Mouse (Mus musculus) large intestine, adult 2 months (tissue): Measurements from ENCODE around the gene Cdcp2. TPM values are rescaled to one million over a fixed set of nuclear protein-coding genes. Genes with fewer than 3 reads are reported as not detected.
A peak's percentile ranks its signal among the peaks of the same experiment; 100 is the strongest.

Experiments
- DNase-seq: peaks from one replicate; pipeline ENCODE4 v3.0.0-alpha.2; 2012; ENCODE audit warnings: low read depth, low spot score
- WGBS: fragments of 180-500 bp; shearing (Covaris S2); methylation state at CpG from one replicate; pipeline ENCODE4 v1.1.7; 2018; 5-methylcytosine and 5-hydroxymethylcytosine counted together
- polyA plus RNA-seq: library from polyadenylated mRNA; depleted of rRNA; stranded (reverse); fragments of >200 nt; gene quantifications from 2 replicates; pipeline ENCODE4 v1.2.3, GENCODE M21; 2012; rRNA removed

Cdcp2 gene
- polyA plus RNA-seq = not detected in 2 replicates

DNA sequence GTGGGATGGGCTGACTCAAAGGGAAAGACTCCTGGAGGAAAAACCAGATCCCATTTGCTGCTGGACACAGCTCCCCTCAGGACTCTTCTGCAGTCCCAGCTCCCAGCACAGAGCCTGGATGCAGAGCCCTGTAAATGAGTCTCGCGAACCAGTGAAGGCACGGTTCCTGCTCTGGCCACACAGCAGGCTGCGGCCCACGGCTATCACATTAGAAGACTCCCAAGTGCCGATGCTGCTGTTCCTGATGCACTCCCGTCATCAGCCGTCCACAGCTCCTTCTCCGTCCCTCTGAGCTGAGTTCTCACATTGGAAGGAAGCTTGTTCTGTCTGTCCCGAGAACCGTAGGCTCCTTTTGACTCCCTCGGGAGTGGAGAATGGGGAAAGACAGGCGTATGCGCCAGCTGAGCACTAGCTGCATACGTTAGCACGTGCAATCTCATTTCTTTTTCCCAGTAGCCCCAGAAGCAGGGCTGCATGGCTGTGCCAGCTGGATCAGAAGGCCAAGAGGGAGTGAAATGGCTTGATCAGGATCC, at the start of gene Cdcp2:
Gene Cdcp2 (plus strand): TSS at position 51 of the 533 bp plus-strand sequence.
- no peak for DNase-seq
- 87% methylated on average over 16 of the region's 16 CpGs for WGBS

DNA sequence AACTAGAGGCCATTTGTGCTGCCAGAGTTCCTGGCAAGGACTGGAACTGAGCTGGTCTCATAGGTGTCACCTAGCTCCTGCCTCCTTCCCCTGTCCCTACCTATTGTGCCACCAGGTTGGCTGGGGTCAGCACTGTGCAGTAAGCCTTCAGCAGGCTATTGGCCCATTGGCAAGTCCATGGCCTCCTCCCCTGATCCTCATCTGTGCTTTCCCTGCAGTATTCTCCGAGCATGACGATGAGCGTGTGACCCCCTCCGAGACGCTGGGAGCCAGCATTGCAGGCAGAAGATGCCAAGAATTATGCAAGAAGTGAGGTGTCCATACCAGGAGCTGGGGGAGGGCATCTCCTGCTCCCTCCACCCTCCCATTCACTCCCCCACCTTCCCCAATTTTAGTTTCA, 48.9 kb upstream of the Cdcp2 start:
- DNase-seq = no peak
- 79% methylated on average over 5 of the region's 5 CpGs for WGBS

DNA sequence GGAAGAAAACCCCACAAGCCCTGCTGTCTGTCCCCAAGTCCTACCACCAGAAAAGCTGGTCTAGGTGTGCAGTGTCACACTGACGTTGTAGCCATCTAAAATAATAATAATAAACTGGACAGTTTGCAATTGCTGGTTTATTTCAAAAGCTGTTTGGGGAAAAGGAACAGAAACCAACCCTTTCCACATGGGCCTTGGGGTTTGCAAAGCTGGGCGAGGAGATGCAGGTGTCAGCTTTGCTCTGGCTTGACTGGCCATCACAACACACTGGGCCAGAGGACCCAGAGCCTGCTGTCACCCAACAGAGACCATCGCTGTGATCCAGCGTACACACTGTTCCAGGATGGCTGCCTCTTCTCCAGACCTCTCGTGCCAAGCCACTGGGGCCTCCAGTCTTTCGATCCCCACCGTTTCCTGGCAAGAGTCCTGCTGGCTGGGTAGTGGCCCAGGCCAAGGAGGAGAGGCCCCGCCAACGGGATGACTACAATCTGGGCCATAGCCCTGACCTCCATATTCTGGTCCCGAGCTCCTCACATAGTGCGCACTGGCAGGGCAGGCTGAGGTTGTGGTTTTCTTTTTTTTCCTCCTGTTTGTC, 48.0 kb upstream of the Cdcp2 start:
- 79% methylated on average over 11 of the region's 11 CpGs for WGBS

DNA sequence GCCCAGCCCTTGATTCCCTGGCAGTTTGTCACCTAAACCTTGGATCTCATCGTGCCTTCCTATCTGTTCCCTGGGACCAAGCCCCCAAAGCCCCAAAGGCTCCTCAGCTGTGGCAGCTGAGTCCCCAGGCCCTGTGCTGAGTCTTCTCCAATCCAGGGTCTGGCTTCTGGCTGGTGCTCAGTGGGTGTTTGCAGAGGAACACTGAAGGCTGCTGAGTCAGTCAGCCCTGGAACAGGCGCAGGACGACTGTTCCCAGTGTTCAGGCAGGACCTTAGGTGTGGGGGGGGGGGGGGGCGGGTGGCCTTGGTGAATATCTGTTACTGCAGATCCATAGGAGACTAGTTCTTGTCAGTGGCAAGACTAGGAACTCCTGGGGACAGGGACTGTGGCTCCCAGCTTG, 44.8 kb upstream of the Cdcp2 start:
- WGBS = 53% methylated on average over 4 of the region's 4 CpGs

More for the DNA sequence above, 48.0 kb upstream of the Cdcp2 start:
- DNase-seq = no peak

DNA sequence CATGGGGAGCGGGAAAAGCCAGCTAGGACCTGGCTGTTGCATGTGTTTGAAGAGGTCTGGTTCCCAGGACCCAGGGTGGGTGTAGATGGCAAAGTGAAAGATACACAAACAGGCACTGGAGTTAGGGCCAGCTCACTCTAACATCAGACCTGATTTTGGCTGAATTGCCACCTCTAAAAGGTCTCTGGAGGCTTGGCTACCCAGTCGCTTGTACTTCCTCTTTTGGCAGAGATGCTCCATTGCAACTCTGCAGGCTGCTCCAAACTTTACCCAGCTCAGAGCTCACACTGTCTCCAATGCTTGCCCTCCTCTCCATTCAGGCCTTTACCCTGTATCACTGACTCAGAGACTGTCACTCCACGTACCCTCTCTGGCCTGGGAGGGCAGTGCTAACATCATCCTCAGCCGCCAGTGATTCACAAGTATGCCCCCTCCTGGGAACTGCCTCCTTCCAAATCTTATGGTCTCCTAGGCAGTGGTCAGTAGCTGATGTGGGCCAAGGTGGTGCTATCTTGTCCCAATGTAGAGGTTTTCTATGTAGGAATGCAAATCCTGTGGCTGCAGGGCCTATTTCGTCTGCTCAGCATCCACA, 43.6 kb upstream of the Cdcp2 start:
- WGBS = 59% methylated on average over 5 of the region's 5 CpGs
- DNase-seq = no peak

More for the DNA sequence above, 44.8 kb upstream of the Cdcp2 start:
- DNase-seq = no peak

DNA sequence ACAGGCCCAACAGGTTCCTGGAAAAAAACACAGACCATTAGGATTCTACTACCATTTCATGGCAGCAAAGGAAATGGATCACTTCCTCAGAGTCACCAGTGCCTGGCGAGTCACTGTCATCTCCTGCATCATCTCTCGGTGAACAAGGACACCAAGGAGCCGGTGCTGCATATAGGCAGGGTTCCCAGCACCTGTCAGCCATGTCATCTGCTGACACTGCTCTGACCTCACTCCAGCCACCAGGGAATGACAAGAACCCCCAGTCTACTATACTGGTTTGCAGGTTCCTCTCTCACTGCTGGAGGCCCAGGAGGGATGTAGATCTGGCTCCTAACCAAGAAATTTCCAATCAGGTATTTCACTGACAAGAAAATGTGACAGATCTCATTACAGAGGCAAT, 40.6 kb upstream of the Cdcp2 start:
- no peak for DNase-seq
- 78% methylated on average over 3 of the region's 3 CpGs for WGBS

DNA sequence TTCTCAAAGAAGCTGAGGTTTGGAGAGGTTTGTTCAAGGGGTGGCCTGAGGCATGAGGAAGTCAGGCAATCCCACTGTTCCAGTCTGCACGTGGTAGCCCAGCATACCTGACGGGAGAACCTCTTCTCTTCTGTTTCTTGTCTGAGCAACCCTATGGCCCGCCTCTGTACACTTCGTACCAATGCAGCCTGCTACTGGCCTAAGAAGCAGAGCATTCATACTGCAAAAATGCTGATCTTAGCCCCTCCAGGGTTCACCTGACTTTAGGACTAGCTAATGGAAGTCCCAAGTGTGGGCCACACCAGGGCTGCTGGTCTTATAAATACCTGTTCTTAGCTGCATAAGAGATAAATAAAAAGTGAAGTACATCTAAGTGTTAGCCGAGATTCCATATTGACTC, 38.3 kb upstream of the Cdcp2 start:
- DNase-seq = no peak
- WGBS = 77% methylated on average over 5 of the region's 5 CpGs

DNA sequence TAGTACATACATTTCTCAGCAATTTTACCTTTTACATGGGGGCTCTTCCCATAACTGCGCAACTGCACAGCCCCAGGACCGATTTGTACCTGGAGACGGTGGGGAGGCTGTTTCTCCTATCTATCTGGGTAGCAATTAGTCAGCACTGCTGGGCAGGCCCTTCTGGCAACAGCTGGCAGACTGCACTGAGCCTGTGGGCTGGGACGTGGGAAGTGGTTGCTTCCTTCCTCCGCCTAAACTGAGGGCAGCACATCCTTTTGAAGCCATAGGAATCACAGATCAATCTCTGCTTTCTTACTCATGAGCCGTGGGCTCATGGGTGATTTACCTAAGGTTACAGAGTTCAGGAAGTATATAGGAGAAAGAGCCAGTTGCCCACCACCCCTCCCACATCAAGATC, 37.9 kb upstream of the Cdcp2 start:
- 79% methylated on average over 6 of the region's 6 CpGs for WGBS

DNA sequence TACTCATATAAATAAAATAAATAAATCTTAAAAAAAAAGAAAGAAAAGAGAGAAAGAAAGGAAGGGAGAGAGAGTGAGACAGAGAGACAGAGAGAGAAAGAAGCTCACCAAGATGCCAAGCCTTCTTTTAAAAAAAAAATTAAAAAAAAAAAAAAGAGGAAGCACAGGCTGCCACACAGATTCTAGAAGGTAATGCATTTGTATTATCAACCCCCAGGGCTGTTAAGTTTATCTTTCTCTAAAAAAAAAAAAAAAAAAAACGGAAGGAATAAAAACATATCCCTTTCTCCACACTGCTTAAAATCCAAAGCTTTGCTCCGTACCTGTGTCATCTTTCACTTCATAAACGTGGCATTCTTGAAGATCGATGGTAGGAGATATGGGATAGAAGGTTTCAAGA, 35.1 kb upstream of the Cdcp2 start:
- WGBS = 91% methylated on average over 4 of the region's 4 CpGs

More for the DNA sequence above, 37.9 kb upstream of the Cdcp2 start:
- DNase-seq = no peak

DNA sequence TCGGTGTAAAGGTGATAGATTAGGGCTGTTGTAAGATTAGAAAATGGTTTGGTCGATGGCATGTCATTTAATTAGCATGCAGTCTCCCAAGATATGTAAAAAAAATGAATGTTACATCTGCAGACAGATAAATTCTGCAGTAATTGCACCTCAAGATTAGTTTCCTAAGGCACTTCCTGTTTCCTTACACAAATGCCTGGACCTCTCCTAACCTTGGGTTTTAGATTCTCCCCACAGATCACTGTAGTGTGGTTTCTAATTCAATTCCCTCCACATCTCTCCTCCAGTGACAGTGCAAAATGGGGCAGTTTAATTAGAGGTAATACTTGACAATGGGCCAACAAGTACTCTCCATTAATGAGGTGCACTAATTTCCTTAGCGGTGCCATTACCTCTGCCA, 33.5 kb upstream of the Cdcp2 start:
- WGBS = 85% methylated on average over 3 of the region's 3 CpGs
- DNase-seq = no peak

More for the DNA sequence above, 35.1 kb upstream of the Cdcp2 start:
- DNase-seq = no peak

DNA sequence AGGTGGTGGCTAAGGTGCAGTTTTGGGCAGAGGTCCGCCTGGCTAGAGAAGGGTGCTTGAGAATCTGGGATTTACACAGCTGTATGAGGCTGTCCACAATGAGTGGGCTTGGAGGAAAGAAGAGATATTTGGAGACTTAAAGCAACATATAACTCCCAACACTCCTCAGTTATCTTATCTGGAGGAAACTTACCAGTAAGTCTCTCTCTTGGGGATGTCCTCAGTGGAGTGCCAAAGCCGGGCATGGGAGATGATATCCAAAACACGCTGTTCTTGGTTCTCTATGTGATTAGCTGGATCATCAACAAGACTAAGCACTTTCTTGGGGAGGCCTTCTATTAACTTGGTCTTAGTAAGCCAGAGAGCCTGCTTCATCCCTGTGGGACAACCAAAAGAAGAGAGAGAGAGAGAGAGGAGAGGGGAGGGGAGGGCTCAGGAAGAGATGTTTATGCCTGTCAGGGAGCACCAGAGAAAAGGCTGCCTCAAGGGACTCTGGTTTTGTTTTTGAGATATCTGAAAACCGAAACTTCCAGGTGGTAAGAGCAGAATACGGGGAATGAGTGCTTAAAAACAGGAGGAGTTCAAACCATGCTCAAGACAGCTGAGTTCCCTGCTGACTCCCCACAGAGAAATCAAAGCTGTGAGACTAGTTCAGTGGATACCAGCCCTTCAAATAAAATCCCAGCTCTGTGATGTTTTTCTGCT, 32.1 kb upstream of the Cdcp2 start:
- WGBS = 89% methylated on average over 5 of the region's 5 CpGs
- no peak for DNase-seq

DNA sequence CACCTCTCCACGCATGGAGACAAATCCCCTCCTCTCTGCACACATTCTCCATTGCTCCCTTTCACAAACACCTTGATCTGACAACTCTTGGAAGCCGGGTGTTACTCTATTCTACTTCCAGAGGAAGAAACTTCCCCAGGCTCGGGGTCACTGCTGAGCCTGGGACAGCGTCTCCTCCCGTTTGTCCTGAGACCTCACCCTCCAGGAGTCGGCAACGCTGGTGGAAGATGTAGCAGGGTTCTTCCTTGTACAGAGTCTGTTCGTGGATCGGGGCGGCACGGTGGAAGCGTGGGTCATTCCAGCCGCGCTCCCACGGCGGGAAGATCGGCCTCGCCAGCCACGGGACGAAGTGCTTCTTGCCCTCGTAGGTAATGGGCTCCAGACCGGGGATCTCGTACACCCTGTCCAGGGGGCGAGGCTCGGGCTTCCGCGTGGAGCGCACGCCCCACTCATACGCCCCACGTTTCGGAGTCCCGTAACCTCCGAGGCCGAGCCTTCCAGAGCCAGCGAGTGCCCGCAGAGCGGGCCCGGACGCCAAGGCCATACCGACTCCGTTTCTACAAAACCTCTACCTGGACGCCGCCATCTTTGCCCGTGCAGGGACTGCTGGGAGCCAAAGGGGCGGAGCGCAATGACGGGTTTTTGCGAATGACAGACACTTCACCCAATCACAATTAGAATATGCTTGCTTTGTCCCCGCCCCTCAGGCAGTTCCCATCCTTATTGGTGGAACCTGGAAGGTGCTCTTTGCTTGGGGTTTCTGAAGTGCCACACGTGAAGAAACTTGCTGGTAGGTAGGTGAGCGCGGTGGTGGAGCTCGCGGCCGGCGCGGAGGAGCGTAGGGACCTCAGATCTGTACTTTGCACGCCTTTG, 30.2 kb upstream of the Cdcp2 start, which contains the start of the genes Mrpl37 and Cyb5rl:
Gene Mrpl37 (minus strand): TSS at position 617 of the 873 bp plus-strand sequence.
Gene Cyb5rl (plus strand): TSS at position 737 of the 873 bp plus-strand sequence.
- under 1% methylated on average over 60 of the region's 60 CpGs for WGBS
- DNase-seq = peak; percentile 95

DNA sequence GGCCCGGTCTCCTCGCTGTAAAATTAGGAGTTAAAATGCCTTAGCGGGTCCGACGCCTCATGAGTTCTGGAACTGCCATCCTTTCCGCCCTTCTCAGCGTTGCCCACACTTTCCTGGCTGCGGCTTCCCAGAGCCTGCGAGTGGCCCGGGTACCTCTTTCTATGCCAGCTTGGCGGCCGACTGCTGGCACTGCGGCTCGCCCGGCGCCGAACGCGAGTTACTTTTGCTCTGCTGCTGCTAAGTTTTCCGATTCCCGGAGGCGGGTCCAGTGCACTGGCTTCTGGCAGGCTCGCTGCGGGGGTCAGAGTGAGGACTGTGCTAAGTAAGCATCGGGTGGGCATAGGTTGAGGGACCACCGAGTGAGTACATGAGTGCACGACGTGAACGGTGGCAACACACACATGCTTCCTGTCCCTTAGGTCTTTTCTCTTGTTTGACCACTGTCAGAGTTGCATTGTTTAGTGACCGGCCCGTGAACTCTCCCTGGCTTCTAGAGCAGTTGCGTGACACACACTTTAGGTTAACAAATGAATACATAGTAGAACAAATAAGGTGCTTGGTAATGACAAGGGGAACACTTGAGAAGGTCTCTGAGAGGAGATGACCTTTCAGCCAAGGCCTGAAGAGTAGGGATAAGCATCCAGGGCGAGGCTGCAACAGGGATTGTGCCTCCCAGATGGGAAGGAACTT, 29.4 kb upstream of the Cdcp2 start:
- WGBS = 5% methylated on average over 33 of the region's 33 CpGs
- no peak for DNase-seq

DNA sequence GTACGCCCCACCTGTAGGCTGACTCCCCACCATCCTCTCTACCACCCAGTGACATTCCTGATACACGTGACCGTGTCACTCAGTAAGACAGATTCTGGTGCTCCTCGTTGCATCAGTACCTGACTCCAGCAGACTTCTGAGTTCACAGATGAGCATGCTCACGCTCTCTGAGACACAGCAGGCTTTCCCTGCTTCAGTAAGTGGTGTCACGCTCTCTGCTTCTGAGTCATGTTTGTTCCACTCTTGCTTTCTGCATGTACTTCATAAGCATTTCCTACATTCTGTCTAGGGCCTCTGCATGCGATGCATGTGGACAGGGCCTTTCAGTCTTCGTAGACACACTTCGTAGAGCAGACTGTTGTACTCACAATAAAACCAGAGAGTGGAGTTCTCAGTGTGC, 24.3 kb upstream of the Cdcp2 start:
- 91% methylated on average over 9 of the region's 9 CpGs for WGBS
- DNase-seq = no peak

DNA sequence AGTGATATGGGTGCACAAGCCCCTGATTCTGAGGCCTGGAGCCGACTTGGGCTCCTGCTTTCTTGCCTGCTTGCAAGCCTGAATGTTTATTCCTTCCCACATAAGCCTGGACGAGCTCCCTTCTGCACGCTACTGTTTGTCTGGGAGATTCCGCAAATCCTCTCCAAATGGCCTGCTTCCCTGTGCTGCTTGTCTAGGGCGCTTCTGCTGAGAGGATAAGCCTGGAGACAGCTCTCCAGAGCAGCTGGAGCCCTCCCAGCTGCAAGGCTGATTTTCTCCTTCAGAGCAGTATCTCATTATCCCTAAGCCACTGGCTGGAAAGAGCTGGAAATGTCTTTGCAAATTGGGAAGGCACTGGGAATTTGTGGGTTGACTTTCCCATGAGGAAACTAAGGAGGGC, 21.2 kb upstream of the Cdcp2 start:
- WGBS = 74% methylated on average over 5 of the region's 5 CpGs
- no peak for DNase-seq

DNA sequence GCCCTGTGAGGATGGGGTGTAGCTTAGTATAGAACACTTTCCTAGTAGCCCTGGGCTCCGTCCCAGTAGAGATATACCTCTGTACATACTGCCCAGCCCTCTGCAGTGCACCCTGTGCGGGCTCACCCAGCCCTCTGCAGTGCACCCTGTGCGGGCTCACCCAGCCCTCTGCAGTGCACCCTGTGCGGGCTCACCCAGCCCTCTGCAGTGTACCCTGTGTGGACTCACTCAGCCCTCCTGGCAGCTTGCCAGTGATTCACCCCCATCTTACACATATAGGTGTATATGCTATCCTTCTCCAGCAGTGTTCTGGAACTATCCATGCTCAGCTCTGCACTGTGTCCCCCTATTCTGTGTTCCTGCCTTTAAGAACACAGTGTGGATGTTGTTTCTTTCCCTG, 17.8 kb upstream of the Cdcp2 start:
- DNase-seq = no peak
- 78% methylated on average over 4 of the region's 4 CpGs for WGBS

DNA sequence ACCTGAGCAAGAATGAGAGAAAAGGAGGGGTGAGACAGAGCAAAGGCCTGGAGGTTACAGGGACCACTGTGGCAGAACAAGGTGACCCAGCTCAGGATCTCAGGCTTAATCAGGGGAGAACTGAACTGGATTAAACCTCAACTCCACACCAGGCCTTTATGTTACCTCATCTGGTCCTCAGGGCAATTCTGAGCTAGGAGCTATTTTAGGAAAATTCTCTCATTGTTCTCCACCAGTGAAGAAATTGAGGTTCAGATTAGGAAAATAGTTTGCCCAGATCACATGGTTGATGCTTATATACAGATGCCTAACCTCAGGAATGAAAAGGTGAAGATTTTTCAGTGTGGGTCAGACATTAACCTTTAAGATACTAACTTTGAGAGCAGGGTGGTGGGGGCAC, 17.0 kb upstream of the Cdcp2 start:
- no peak for DNase-seq

DNA sequence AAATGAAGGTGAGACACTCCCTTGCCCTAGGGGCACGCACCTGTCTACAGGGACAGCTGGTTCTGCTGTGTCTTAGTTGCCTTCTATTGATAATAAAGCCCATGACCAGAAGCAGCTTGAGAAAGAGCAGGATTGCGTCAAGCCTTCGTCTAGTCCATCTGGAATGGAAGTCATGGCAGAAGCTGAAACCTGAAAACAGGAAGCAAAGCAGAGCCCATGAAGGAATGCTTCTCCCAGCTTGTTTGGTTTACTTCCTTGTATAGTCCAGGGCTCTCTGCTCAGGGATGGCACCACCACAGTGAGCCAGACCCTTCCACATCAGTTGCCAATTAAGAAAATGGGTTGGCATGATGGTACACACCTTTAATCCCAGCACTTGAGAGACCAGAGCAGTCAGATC, 14.5 kb upstream of the Cdcp2 start:
- 89% methylated on average over 3 of the region's 3 CpGs for WGBS
- no peak for DNase-seq

DNA sequence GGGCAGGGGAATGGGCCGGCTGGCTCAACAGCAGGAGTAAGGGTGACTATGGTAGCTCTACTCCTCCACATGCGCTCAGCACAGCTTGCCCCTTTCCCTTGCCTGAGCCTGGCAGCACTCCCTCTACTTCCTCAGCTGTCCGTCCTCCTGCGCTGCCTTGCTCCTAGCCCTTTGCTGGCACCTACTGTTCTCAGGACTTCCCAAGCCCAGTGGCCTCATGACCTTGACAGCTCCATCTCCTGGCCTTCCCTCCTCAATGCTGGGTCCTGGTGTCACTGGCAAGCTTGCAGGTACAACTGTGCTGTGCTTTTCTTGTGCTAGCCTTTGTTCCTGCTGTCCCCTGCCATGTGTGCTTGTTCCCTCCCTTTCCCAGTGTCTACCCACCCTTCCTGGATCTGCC, 13.6 kb upstream of the Cdcp2 start:
- 90% methylated on average over 4 of the region's 4 CpGs for WGBS
- no peak for DNase-seq
